Mouse (Mus musculus) kidney, adult 18-20 months (tissue): ENCODE data around the gene Mrpl35.

Experiments used
- DNase-seq: peaks from one replicate; pipeline ENCODE4 v3.0.0; 2021

Gene Mrpl35

DNA sequence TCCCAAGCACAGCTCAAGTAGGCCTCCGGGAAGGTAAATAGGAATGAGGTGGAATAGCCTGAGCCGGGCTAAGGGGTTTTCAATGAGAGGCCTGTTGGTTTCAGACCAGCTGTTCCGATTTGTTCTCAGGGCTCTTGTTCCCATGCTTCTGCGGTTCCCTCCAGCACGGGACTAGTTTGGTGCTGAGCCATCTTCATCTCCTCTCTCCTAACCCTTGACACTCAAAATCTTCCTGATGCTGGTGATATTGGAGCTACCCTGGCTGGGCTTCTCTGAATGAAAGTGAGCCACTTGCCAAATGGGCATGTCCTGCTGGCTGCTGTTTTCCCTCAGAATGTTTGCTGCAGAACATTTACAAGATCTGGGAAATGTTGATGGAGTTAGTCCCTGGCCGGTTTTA lies 35.0 kb downstream of the Mrpl35 start:
- no peak for DNase-seq

DNA sequence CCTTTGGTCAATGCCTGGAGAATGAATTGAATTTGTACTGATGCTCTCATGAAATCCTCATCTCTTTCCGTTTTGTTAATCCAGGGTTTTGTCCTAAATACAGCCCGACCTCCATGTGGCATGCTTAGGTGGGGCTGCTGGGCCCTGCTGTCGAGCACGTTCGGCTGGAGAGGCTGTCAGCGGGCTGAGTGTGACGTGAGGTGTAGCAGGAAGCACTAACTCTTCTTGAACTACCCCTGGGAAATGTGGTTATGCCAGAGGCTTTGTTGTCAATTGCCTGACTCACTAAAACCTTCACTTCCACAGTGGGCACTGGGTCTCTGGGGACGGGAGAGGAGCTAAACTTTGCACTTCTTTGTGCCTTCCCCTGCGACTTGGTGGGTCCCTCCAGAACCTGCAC lies 38.4 kb downstream of the Mrpl35 start:
- DNase-seq: no peak

DNA sequence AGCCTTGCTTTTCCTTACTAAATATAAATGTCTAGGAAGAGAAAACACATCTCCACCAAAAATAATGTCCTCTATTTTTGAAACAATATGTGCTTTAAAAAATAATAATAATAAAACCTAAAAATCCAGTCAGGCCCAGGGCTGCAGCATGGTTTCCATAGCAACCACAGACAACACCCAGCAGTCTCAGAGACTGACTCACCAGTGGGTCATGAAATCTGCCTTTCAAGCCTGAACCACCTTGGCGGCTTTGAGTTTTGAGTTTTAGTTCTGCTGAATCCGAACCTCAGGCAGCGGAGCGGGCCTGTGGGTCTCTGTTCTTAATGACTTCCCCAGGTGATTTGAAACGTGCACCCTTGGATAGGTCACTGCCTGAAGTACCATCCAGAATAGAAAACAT lies 43.6 kb downstream of the Mrpl35 start:
- DNase-seq: no peak

DNA sequence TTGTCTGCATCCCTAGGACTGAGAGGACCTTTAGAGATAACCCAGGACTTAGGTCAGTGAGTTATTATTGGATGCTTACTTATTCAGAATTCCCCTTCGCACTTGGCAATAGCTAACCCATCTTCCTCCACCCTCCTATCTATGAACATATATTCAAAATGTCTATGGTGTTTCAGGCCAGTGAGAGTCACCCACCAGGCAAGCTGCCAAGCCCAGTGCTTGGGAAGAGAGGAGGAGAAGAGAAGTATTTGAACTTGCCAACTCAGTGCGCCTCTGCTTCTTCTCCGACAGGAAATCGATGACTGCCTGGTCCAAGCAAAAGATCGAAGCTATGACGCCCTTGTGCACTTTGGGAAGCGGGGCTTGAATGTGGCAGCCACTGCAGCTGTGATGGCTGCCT lies 46.3 kb downstream of the Mrpl35 start:
- DNase-seq: no peak

DNA sequence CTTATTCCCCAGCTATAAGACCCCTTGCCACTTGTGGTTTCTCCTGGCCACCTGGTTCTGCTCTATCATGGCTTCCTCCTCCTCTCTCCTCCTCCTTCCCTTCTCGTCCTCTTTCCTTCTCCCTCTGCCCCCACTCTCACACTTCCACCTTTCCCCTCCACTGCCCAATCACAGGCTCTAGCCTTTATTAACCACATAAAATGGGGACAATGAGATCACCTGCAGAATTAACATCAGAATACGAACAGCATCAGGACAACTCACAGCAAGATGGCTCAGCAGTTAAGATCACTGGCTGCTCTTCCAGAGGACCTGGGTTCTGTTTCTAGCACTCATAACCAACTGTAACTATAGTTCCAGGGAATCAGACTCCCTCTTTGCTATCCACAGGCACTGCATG lies 46.9 kb downstream of the Mrpl35 start:
- DNase-seq: no peak

DNA sequence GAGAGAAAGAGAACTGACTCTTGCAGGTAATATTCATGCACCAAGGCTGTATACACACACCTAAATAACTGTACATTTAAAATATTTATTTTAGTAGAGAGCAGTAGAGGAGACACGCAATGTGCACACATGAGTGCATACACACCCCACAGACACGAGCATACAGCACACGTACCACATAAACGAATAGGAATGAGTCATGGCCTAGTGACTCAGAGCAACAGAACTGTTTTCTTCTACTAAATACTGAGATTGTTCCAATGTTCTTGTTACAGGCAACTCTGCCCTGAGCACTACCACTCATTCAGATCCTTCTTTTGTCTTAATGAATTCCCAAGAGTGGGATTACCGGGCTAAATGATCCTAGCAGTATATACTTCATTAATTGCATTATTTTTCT lies 48.8 kb downstream of the Mrpl35 start:
- DNase-seq: no peak

DNA sequence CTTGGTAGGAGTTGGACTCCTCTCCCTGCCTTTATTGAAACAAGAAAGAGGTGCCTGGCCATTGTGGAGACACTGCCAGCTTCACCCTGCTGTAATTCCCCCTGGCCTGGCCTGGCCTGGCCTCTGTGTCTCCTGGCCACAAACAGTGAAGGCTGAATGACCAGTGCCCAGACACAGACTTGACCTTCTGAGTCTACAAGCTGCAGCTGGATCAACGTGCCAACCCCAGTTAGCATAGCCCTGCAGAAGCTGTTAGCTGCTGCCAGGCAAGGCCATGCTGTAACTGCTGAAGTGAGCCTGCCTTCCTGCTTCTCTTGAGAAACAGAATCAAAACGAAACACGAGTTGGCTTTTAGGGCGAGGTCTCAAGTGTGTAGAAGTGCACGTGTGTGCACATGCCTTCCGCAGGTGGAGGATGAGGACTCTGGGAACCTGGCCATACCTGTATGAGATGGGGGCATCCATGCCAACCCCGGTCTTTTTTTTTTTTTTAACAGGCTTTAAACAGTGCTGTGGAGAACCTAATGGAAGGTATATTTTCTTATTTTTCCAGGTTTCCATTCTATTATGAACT lies 54.0 kb downstream of the Mrpl35 start:
- no peak for DNase-seq

DNA sequence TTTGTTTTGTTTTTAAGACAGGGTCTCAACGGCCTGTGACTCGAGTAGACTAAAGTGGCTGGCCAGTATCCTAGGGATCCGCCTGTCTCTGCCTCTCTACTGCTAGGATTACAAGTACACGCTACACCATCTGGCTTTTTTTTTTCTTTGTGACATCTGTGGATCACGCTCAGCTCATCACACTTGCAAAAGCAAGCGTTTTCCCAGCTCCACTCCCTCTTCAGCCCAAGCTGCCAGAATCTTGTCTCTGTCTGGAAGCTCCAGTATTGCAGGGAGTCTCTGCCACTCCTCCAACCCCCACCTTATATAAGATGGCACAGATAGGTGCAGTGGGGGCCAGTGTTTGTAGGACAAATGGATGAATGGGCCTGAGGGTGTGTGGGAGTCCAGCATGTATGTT lies 54.6 kb downstream of the Mrpl35 start:
- DNase-seq: no peak

DNA sequence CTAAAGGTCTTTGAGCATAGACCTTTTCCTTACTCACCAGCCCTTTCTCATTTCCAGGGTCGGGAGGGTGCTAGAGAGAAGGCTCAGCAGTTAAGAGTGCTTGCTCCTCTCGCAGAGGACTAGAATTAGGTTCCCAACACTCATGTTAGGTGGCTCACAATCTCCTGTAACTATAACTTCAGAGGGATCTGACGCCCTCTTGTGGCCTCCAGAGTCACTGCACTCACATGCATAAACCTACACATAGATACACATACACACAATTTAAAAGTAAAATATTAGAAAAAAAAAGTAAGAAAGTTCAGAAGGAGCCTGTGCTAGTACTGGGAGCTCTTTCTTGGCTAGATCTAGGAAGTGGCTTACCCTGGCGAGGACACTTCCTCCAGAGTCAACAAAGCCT lies 55.5 kb downstream of the Mrpl35 start:
- no peak for DNase-seq

DNA sequence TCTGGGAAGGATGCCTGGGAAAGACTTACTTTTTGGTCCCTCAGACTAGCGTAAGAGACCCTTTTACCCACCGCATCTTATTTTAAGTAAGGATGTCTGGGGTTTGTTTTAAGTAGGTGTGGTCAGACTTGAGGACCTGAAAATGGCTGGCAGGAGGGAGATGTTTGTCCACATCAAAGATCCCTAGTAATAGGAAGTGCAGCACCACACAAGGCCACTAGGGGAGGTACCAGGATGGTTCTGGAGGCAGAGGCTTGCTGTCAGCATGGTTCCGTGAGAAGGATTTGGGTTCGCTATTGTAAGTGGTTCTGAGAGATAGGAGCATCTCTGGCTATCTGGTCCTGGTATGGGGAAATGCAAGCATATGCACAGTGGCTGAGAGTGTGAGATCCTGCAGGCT lies 55.9 kb downstream of the Mrpl35 start:
- DNase-seq: no peak

DNA sequence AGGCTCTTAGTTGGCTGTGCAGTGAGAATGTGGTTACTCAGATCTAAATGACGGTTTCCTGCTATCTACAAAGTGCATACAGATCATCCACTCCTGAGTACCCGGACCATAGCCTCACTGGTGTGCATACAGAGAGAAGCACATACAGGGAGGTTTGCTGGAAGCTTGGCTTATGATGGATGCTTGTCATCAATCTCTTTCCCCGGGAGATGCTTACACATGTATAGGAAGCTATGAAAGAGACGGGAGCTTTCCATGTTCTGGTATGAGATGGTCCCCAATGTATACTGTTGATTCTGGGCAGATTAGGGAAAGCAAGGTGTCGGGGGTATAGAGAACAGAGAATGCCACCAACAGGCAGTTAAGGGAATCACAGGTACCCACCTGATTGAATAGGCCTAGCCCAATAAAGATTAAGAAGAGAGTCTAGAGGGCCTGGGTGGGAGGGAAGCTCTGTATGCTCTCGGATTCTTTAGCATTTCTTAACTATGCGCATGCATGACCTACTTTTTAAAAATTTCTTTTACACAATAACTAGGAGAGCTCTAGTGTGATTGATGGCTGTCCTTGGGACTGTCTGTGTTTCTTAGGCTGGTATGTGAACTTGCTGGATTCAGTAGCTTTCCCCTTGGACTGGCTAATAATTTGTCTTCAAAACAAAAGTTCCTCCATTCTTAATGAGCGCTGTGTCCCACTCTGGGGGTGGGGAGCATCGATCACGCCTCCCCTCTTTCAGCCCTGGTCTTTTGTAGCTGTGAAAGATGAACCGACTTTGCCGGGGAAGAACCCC lies 56.7 kb downstream of the Mrpl35 start:
- no peak for DNase-seq

DNA sequence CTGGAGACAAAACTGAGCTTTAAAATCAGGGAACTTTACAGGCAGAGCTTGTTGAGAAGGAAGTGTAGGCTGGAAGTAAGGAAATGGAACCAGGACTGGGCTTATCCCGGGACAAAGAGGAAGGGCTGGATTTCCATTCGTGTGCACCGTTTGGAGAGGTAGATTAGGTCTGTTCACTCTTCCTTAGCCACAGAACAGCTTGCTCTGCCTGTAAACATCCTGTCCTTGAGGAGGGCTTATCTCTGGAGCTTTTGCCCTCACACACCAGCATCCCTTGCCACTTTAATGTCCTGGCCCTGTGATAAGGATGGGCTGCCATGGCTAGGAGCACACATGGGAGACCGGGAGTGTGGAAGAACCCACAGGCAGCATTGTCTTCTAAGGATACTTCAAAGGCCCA lies 59.0 kb downstream of the Mrpl35 start:
- no peak for DNase-seq
